Mouse (Mus musculus): ENCODE measurements at regions not wholly inside any gene's neighbourhood (a gene's known extent, or its start where the extent isn't known, plus 50 kb on each side); places are given as distances from the start of the nearest gene placed in this dataset.
A peak's percentile ranks its signal among the peaks of the same experiment; 100 is the strongest.

DNA sequence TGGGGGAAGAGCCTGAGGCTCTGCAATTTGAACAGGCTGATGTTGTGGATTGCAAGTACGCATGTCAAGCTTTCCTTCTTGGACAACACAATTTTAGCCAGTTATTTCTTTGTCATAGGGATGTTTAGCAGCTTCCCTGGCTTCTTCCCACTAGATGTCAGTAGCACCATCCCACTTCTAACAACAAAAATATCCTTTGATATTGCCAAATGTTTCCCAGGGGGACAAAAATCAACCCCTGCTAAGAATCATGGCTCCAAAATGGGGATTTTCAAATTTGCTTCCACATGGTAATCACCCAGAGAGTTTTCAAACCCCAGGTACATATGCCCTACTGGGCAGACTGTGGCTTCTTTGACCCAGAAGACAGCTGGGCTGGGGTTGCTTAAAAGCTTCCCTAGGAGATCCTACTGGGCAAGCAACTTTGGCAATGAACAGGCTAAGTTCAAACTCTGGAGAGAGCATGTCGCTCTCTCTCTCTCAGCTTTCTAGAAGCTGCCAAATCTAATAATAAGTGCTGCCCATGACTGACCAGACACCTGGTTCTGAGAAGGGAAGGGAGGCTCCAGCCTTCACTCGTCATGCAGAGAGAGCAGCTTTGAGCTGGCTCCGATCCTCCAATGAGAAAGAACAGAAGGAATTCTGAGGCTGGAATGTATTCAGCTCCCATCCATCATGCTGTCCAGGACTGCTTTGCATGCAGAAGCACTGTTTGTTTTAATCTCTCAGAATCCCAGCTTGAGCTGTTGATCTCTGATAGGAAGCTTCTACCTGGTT lies 157.2 kb upstream of the Ghitm start:
- DNase-seq (ENCODE audit: low read depth), result no peak

DNA sequence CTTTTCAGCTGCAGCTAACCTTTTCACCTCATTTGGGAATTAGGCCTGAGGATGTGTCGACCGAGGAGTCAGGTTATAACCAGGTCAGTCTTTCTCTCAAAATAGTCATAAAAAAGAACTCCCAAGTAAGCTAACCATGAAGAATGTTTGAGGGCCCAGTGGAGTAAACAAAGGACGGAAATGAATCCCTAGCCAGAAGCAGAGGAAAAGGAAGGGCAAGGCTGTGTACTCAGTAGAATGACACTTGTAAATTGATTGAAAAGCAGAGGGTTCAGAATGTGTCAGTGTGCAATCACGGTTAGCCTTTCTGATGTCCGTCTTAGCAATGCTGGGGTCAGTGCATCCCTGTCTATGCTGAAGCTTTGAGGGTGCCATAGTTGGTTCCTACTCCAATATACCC lies 149.3 kb upstream of the Ghitm start:
- DNase-seq (ENCODE audit: low read depth), result no peak

DNA sequence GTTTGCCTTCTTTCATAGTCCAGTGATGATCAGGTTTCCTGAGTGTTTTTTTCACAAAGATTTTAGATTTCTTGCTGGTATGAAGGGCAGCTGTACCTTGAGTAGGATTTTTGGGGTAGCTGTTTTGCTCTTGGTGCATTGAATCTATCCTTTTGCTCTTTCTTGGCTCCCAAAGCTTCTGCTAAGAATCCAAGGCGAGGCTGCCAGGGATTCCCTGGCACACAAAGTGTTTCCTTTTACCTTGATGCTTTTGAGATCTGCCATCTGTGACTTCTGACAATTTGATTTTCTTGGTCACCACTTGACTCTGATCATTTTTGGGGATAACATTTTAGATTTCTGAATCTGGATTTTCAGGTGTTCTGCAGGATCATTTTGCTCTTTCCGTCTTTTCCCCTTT lies 144.3 kb upstream of the Ghitm start:
- DNase-seq (ENCODE audit: low read depth), result no peak

DNA sequence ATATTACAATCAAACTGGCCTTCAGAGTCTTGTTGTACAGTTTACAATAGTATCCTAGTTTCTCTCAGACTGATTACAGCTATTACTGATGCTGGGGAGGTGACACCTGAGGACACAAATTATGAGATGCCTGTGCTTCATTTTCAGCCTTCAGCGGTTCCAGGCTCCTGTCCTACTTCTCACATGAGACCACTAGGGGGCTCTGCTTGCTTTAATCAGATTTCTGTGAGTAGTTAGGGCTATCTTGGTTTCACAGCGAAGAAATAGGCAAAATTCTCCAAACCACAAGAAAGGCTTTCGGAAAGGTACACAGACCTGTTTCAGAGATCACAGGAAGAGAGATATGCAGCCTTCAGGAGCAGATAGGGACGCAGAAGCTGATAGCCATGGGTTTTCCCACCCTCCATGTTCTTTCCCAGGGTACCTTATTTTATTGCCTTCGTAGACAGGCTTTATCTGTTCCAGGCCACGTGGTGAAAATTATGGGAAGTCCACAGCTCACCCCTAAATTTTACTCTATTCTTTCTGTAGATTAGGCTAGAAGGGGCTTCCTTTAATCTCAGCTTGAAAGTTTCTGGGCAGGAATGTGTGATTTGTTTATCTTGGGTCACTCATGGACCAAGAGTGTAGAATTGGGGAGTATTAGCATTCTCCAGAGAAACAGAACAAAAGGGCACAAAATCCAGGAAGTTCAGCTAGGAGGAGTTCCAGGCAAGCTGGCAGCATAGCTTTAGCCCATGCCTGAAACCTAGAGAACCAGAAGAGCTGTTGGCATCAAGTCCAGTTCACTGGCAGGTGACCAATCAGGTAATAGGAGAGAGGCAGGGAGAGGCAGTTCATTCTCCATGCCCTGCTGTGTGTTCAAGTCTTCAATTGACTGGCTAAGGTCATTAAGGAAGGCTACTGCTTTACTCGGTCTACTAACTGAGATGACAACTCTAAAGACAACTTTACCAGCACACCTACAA lies 141.9 kb upstream of the Ghitm start:
- peak; percentile 45 for DNase-seq (ENCODE audit: low read depth)

DNA sequence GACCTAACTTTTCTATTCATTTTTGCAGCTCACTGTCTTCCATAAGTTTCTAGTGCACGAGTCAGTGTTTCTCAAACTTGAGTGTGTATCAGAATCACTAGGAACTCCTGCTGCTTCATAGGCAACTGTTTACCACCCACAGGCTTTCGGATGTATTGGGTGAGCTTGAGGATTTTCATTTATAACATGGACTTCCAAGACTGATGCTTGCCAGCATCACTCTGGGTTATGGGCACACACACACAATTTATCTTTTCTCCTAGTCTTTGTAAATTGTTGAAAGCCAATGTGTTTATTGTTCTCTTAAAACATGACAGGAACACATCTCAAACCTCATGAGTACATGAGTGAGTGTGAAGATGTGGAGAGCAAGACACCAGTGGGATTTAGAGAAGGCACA lies 137.0 kb upstream of the Ghitm start:
- no peak for DNase-seq (ENCODE audit: low read depth)

DNA sequence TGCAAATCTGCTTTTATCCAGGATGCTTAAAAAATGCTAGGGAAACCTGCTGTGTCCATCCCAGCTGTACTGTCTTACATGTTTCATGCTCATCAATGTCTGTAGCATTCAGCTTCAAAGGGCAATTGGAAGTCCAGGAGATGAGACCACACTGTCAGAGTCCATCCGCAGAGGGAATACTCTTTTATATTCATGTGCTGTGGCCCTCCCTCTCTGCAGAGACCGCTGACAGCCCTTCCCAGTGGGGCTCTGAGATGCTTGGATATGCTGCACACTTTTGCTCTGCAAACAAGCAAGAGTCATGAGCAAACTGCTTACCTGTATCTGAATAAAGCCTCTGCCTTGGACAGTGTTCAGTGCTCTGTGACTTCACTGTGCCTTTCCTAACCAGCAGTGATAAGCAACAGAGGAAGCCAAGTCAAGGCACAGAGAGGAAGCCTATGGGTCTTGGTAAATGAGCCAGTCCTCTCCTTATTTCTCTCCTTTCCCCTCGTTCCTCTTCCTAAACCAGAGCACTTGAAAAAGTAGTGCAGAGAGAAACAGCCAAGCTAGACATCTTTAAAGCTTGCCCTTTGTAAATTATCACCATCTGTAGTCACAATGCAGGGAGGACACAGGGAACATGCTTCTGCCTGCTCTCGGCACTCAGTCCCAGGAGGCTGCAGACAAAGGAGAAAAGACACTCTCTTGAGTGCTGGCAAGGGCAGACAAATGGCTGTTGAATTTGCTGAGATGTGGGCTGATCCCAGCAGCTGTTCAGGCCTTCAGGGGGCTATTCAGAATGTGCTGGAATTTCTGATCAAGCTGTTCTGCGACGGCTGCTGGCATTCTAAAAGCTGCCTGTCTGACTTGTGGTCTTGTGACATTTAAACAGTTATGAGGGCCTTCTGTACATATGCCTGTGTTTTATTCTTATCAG lies 136.2 kb upstream of the Ghitm start:
- no peak for DNase-seq (ENCODE audit: low read depth)

DNA sequence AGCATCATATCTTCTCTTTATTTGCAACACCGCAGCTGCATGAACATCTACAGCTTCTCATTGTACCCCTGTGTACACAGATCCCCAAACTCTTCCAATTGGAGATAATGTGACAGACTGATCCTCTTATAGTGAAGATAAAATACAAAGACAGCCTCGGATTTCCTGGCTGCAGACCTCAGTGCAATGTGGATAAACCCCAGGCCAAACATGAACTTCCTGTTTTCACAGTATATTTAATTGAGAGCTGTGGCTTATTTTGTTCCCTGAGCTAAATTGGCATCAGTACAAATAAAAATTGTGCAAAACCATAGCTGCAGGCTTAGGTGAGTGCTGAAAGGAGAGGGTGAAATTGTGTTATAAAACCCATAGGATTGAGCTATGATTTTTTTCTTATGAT lies 134.8 kb upstream of the Ghitm start:
- DNase-seq (ENCODE audit: low read depth), result peak; percentile 7

DNA sequence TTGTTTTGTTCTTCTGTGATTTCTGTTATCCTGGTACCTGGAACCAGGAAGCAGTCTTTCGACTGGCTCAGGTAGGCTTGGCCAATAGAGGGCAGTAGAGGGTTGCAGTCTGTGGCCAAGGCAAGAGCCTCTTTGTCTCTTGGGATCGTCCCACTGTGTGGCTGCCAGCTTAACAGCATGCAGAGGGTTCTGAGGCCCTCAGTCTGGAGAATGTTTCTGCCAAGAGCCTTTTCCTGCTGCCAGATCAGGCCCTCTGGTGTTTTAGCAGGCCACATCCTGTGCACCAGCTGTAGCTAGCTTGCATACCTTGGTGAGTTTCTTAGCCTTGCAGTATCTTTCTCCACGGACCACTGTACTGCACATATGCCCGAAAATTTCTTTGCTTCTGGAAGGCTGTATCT lies 103.6 kb upstream of the Ghitm start:
- peak; percentile 54 for DNase-seq (ENCODE audit: low read depth)

DNA sequence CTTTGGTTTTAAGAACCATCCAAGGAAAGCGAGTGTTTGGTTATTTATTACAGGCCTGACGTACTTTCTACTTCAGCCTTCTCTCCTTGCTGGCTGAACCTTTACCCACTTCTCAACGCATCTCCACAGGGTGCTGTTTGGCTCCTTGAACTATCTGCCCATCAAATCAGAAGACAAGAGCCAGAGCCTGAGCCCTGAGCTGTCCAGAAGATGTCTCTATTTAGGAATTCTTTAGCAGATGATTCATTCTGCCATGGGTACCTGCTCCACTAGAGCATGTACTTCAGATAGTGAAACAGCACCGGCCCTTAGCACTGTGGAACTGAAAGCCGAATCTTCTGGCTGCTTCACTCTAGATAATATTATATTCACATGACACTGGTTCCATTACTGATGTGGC lies 102.1 kb upstream of the Ghitm start:
- no peak for DNase-seq (ENCODE audit: low read depth)

DNA sequence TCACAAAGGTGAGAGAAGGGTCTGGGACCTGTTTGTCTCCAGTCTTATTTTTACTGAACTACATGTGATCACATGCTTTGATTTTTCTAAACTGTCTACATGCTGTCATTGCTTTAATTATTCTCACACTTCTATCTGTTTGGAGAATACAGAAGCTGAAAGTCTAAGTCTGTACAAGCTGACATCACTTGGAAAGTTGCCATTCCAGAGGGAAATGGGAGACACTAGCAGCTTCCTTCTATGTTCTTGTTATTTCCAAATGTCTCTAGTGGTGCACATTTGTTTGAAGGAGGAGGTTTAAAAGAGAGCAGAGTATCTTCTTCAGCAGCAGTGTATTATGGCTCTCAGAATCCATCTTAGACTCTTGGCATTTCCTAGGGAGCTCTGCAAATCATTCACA lies 73.2 kb upstream of the Ghitm start:
- DNase-seq (ENCODE audit: low read depth), result no peak

DNA sequence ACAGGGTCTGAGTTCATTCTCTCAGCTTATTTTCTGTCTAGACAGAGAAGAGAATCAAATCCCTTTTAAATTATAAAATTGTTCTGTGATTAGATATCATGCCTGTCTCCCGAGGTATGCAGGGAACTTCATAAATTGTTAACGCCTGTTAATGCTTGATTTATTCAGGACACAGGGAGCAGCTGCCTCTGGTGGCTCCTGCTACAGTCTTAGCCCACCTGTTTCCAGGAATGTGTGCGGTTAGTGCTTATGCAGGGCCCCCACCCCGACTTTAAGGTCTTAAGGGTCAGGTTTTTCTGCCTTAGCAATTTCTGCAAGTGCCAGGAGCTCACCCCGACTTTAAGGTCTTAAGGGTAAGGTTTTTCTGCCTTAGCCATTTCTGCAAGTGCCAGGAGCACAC lies 54.7 kb upstream of the Ghitm start:
- no peak for DNase-seq (ENCODE audit: low read depth)
